Mouse (Mus musculus): ENCODE data around the gene Rasgef1c. TPM values are rescaled to one million over a fixed set of nuclear protein-coding genes. Genes with fewer than 3 reads are reported as not detected.

Gene Rasgef1c
- polyA plus RNA-seq, 2 experiments = not detected

- no peak overlapping the region for H3K27ac ChIP-seq
- H3K9me3 ChIP-seq (ENCODE audit: control insufficient read depth, low read length) = no peaks in the 10 kb centered on the region
- H3K4me3 ChIP-seq (ENCODE audit: insufficient read depth in 1 of 2, low read depth in 2 of 2, low read length in 2 of 2) = no peak overlapping the region
- H3K4me1 ChIP-seq (replicated peaks; ENCODE audit: control insufficient read depth in 2 of 2, insufficient read depth in 2 of 2, low read length in 1 of 2) = peaks cover 16 to 18% of the 10 kb centered on the region in 2 experiments
- no peak overlapping the region for H3K4me2 ChIP-seq (ENCODE audit: low read depth)
- TF ChIP-seq CTCF (IDR thresholded peaks at IDR 0.05; ENCODE audit: low read depth) (peak; percentile 74), EP300 (IDR thresholded peaks at IDR 0.05; ENCODE audit: low read depth) (no peak)
- DNase-seq (ENCODE audit: low read depth in 3 of 3, low spot score in 3 of 3) (peak in 1 of 3 experiments; percentile 44), ATAC-seq (ENCODE audit: insufficient read depth) (no peak)
- peaks cover 5% of the 10 kb centered on the region for H3K36me3 ChIP-seq (replicated peaks; ENCODE audit: control insufficient read depth, insufficient read depth, low read depth)
- no peak overlapping the region for H3K9ac ChIP-seq (replicated peaks)
- no peaks in the 10 kb centered on the region for H3K27me3 ChIP-seq (ENCODE audit: control insufficient read depth, insufficient read depth, low read length)
Observed at GRCm38 (mm10) chr11:49869762-49870161, 31.9 kb upstream of the Rasgef1c start.

GRCm38 (mm10) chr11:49871914-49872313 is 29.7 kb upstream of the Rasgef1c start:
- 51% methylated on average over 6 of the region's 6 CpGs for WGBS (ENCODE audit: insufficient replicate concordance)
- Histone ChIP-seq H3K4me1 (replicated peaks; ENCODE audit: control insufficient read depth in 2 of 2, insufficient read depth in 2 of 2, low read length in 1 of 2) (peaks cover 16% of the 10 kb centered on the region in 2 experiments), H3K9ac (replicated peaks) (no peak overlapping the region), H3K4me2 (ENCODE audit: low read depth) (no peak overlapping the region), H3K27ac (peak overlapping the region; percentile 62), H3K9me3 (ENCODE audit: control insufficient read depth, low read length) (no peaks in the 10 kb centered on the region), H3K36me3 (replicated peaks; ENCODE audit: control insufficient read depth, insufficient read depth, low read depth) (peaks cover 5% of the 10 kb centered on the region), H3K4me3 (ENCODE audit: insufficient read depth in 1 of 2, low read depth in 2 of 2, low read length in 2 of 2) (no peak overlapping the region), H3K27me3 (ENCODE audit: control insufficient read depth, insufficient read depth, low read length) (no peaks in the 10 kb centered on the region)
- DNase-seq (ENCODE audit: low read depth in 3 of 3, low spot score in 3 of 3) (peak in 1 of 3 experiments; percentile 41), ATAC-seq (ENCODE audit: insufficient read depth) (no peak)
- TF ChIP-seq EP300 (IDR thresholded peaks at IDR 0.05; ENCODE audit: low read depth) (no peak), CTCF (IDR thresholded peaks at IDR 0.05; ENCODE audit: low read depth) (peak; percentile 77)

- peaks cover 5% of the 10 kb centered on the region for H3K36me3 ChIP-seq (replicated peaks; ENCODE audit: control insufficient read depth, insufficient read depth, low read depth)
- peaks cover 16% of the 10 kb centered on the region in 2 experiments for H3K4me1 ChIP-seq (replicated peaks; ENCODE audit: control insufficient read depth in 2 of 2, insufficient read depth in 2 of 2, low read length in 1 of 2)
- no peaks in the 10 kb centered on the region for H3K9me3 ChIP-seq (ENCODE audit: control insufficient read depth, low read length)
- 0 out of 2 replicates have a peak overlapping the region, but pooled peaks have one; percentile 6 for H3K4me2 ChIP-seq (ENCODE audit: low read depth)
- H3K27me3 ChIP-seq (ENCODE audit: control insufficient read depth, insufficient read depth, low read length) = no peaks in the 10 kb centered on the region
- no peak for TF ChIP-seq CTCF (IDR thresholded peaks at IDR 0.05; ENCODE audit: low read depth)
- peak; percentile 88 for TF ChIP-seq EP300 (IDR thresholded peaks at IDR 0.05; ENCODE audit: low read depth)
- peak; percentile 61 to 65 (median 65) for DNase-seq (ENCODE audit: low read depth in 3 of 3, low spot score in 3 of 3)
- ATAC-seq (ENCODE audit: insufficient read depth) = peak; percentile 92
- H3K4me3 ChIP-seq (ENCODE audit: insufficient read depth in 1 of 2, low read depth in 2 of 2, low read length in 2 of 2) = no peak overlapping the region
- peak overlapping the region; percentile 62 for H3K27ac ChIP-seq
- H3K9ac ChIP-seq (replicated peaks) = 0 out of 2 replicates have a peak overlapping the region, but pooled peaks have one; percentile 21
- 30% methylated on average over 6 of the region's 6 CpGs for WGBS (ENCODE audit: insufficient replicate concordance)
Observed at GRCm38 (mm10) chr11:49872779-49873178, 28.9 kb upstream of the Rasgef1c start.

DNA sequence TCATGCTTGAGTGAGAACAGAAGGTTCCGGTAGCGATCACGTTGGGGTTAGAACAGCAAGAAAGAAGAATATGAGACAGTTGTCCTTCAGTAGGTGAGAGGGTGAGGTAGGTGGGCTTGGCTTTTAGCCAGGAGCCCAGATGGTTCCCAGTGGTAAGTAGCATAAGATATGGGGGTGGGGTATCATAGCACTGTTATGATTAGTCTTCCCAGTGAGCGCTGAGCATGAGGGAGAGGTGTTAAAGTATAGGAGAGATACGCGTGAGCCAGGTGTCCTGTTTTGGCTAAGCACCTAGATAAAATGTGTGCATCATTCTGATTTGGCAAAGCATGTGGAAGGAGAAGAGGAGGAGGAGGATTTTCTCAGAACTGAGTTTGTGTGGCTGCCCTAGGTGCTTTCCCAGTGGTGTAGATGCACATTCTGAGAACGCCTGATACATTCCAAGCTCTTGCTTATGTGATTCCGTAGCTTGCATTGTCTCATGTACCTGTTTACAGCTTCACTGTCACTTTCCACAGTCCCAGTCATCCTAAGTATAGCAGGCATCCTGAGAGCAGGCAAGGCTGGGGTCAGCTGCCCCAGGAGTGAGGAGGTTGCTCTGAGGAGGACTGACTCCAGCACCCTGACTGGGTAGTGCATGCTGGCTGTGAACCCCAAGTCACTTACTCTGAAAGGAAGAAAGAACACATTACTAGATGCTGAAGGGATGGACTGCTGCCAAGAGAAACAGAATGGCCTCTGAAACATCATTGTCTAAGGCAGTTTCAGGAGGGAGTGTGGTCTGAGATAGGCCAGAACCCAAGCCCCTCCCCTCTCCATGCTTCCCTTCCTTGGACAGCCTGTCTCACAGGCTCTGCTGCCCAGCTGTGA is 24.5 kb upstream of the Rasgef1c start:
- no peak for TF ChIP-seq EP300 (IDR thresholded peaks at IDR 0.05; ENCODE audit: low read depth)
- TF ChIP-seq CTCF (IDR thresholded peaks at IDR 0.05; ENCODE audit: low read depth) = no peak
- Histone ChIP-seq H3K27me3 (ENCODE audit: control insufficient read depth, insufficient read depth, low read length) (no peaks in the 10 kb centered on the region), H3K9ac (replicated peaks) (no peak overlapping the region), H3K4me2 (ENCODE audit: low read depth) (no peak overlapping the region), H3K36me3 (replicated peaks; ENCODE audit: control insufficient read depth, insufficient read depth, low read depth) (peaks cover 18% of the 10 kb centered on the region), H3K4me1 (replicated peaks; ENCODE audit: control insufficient read depth in 2 of 2, insufficient read depth in 2 of 2, low read length in 1 of 2) (peaks cover 13 to 14% of the 10 kb centered on the region in 2 experiments), H3K9me3 (ENCODE audit: control insufficient read depth, low read length) (no peaks in the 10 kb centered on the region), H3K27ac (no peak overlapping the region), H3K4me3 (ENCODE audit: insufficient read depth in 1 of 2, low read depth in 2 of 2, low read length in 2 of 2) (no peak overlapping the region)
- ATAC-seq (ENCODE audit: insufficient read depth) (no peak), DNase-seq (ENCODE audit: low read depth in 3 of 3, low spot score in 3 of 3) (no peak)
- WGBS (ENCODE audit: insufficient replicate concordance) = 81% methylated on average over 8 of the region's 8 CpGs

GRCm38 (mm10) chr11:49879950-49880642 is 21.5 kb upstream of the Rasgef1c start:
- WGBS (ENCODE audit: insufficient replicate concordance) = 70% methylated on average over 3 of the region's 3 CpGs
- Histone ChIP-seq H3K4me1 (replicated peaks; ENCODE audit: control insufficient read depth in 2 of 2, insufficient read depth in 2 of 2, low read length in 1 of 2) (no peaks in the 10 kb centered on the region), H3K4me3 (ENCODE audit: insufficient read depth in 1 of 2, low read depth in 2 of 2, low read length in 2 of 2) (no peak overlapping the region), H3K27ac (no peak overlapping the region), H3K36me3 (replicated peaks; ENCODE audit: control insufficient read depth, insufficient read depth, low read depth) (peaks cover 18% of the 10 kb centered on the region), H3K9me3 (ENCODE audit: control insufficient read depth, low read length) (no peaks in the 10 kb centered on the region), H3K4me2 (ENCODE audit: low read depth) (no peak overlapping the region), H3K27me3 (ENCODE audit: control insufficient read depth, insufficient read depth, low read length) (no peaks in the 10 kb centered on the region), H3K9ac (replicated peaks) (no peak overlapping the region)
- no peak for TF ChIP-seq EP300 (IDR thresholded peaks at IDR 0.05; ENCODE audit: low read depth)
- no peak for TF ChIP-seq CTCF (IDR thresholded peaks at IDR 0.05; ENCODE audit: low read depth)
- ATAC-seq (ENCODE audit: insufficient read depth) = no peak
- no peak for DNase-seq (ENCODE audit: low read depth in 3 of 3, low spot score in 3 of 3)

All from liver, embryonic 14.5 days (tissue).